Mouse (Mus musculus): ENCODE results near the gene Pcyt1a.

- no peak for TF ChIP-seq CTCF (IDR thresholded peaks at IDR 0.05; ENCODE audit: low read depth, low read length)
- no peak for TF ChIP-seq POLR2A (IDR thresholded peaks at IDR 0.05; ENCODE audit: extremely low read depth, insufficient read depth, low read length)
Observed at GRCm38 (mm10) chr16:32389841-32390240, 40.9 kb upstream of the Pcyt1a start.

Data from liver, adult 2 months (tissue).